ENCODE assay signal across 8 mouse cellular contexts in genomic region chr8:3215561-3215960, GRCm38 (mm10).
DNase-seq lines count a peak whose midpoint lies in the region; ATAC-seq and TF ChIP-seq lines count a peak whose summit lies in the region.

No protein-coding gene starts in this region.

- H3K9ac ChIP-seq in liver, adult 2 months (ENCODE audit: low read depth, low read length), result no peak overlapping the region
- H3K9ac ChIP-seq in stomach, embryonic 14.5 days (replicated peaks; ENCODE audit: low read depth, low read length), result no peak overlapping the region

- peak; percentile 79 for DNase-seq in 416B (ENCODE audit: low read depth)
- peak; percentile 60 for DNase-seq in adipocyte (ENCODE audit: low spot score)
- peak; percentile 39 for DNase-seq in heart, postnatal 4 days
- peak; percentile 95 for DNase-seq in liver, adult 2 months (ENCODE audit: extremely low read depth, low read depth, low spot score)
- DNase-seq in left cerebral cortex, postnatal 14 days (ENCODE audit: low spot score in 2 of 2), result no peak
- no peak for DNase-seq in layer of hippocampus, adult 8-10 months (ENCODE audit: low spot score in 2 of 2)
- DNase-seq in urinary bladder, postnatal 4 days (ENCODE audit: low spot score in 2 of 2), result no peak

- no peaks in the 10 kb centered on the region; the same call in 1 of the 2 replicates for H3K36me3 ChIP-seq in liver, adult 2 months (ENCODE audit: control insufficient read depth, insufficient read depth, low read length)
- H3K36me3 ChIP-seq in stomach, embryonic 14.5 days (ENCODE audit: control insufficient read depth, insufficient read depth, low read length), result peaks cover 2% of the 10 kb centered on the region; the same call in 1 of the 2 replicates

- intact Hi-C loops in left cerebral cortex, postnatal 14 days (cut with DNase I), result no loop called here

- H3K27ac ChIP-seq in liver, adult 2 months (replicated peaks; ENCODE audit: insufficient read depth, low read depth, low read length), result peak overlapping the region; percentile 61
- H3K27ac ChIP-seq in stomach, embryonic 14.5 days (ENCODE audit: low read length), result peak overlapping the region; percentile 48; the same call in 1 of the 2 replicates

- peaks cover 39% of the 10 kb centered on the region for H3K79me2 ChIP-seq in liver, adult 2 months (ENCODE audit: control insufficient read depth, insufficient read depth, low read length)

- no peak overlapping the region for H3K4me3 ChIP-seq in liver, adult 2 months (ENCODE audit: insufficient read depth, low read depth, low read length)
- no peak overlapping the region for H3K4me3 ChIP-seq in stomach, embryonic 14.5 days (ENCODE audit: low read depth, low read length)

- no peak overlapping the region for H3K4me2 ChIP-seq in stomach, embryonic 14.5 days (replicated peaks; ENCODE audit: low read depth, low read length)

- peaks cover 50% of the 10 kb centered on the region for H3K4me1 ChIP-seq in liver, adult 2 months (ENCODE audit: control insufficient read depth, insufficient read depth, low read length)
- peaks cover 14% of the 10 kb centered on the region; the same call in 1 of the 2 replicates for H3K4me1 ChIP-seq in stomach, embryonic 14.5 days (ENCODE audit: control insufficient read depth, insufficient read depth, low read length)

- TF ChIP-seq CTCF in liver, adult 2 months (IDR thresholded peaks at IDR 0.05; ENCODE audit: low read depth, low read length), result no peak

- H3K27me3 ChIP-seq in liver, adult 2 months (ENCODE audit: control insufficient read depth, insufficient read depth, low read length), result no peaks in the 10 kb centered on the region
- no peaks in the 10 kb centered on the region for H3K27me3 ChIP-seq in stomach, embryonic 14.5 days (ENCODE audit: control insufficient read depth, insufficient read depth, low read length)

- TF ChIP-seq POLR2A in liver, adult 2 months (IDR thresholded peaks at IDR 0.05; ENCODE audit: extremely low read depth, insufficient read depth, low read length), result no peak

- ATAC-seq in stomach, embryonic 14.5 days (ENCODE audit: insufficient number of reproducible peaks, insufficient read depth, low FRiP score, low read depth), result peak; percentile 15; the same call in 1 of the 2 replicates

- H3K9me3 ChIP-seq in stomach, embryonic 14.5 days (ENCODE audit: control insufficient read depth, low read depth, low read length), result no peaks in the 10 kb centered on the region

Comparison
In these comparisons a context has a peak if more than half of its experiments do, and no peak if none do; other contexts are left out.
1. DNase-seq: peak in 416B (single experiment), adipocyte (single experiment), heart, postnatal 4 days (single experiment) and liver, adult 2 months (single experiment); none in left cerebral cortex, postnatal 14 days (0 of 2), layer of hippocampus, adult 8-10 months (0 of 2) and urinary bladder, postnatal 4 days (0 of 2).